Mouse (Mus musculus) liver, embryonic 14.5 days (tissue): ENCODE measurements at regions not wholly inside any gene's neighbourhood (a gene's known extent, or its start where the extent isn't known, plus 50 kb on each side); places are given as distances from the start of the nearest gene placed in this dataset.

Source experiments
- ATAC-seq: fragments of 200-750 bp; cut with Nextera tagmentation; 2 replicates; pipeline ENCODE4 v1.8.0; 2017; ENCODE audit warnings: moderate number of reproducible peaks, mild to moderate bottlenecking, moderate library complexity; ENCODE audit not compliant: insufficient read depth
- DNase-seq, 3 experiments: peaks; one replicate each; pipeline ENCODE4 v3.0.0-alpha.2; 2012 to 2013; ENCODE audit warnings: low read depth in 3 of 3, low spot score in 3 of 3
- H3K27ac ChIP-seq: fragments of 300-500 bp; sonication (generic); 2 replicates; pipeline ENCODE4 v1.5.1; 2014; ENCODE audit warnings: moderate library complexity, mild to moderate bottlenecking, control low read depth, inconsistent platforms
- H3K27me3 ChIP-seq: fragments of 300-500 bp; sonication (generic); 2 replicates; pipeline ENCODE4 v1.6.1; 2014; ENCODE audit warnings: mild to moderate bottlenecking, low read length, moderate library complexity; ENCODE audit not compliant: control insufficient read depth, insufficient read depth
- H3K36me3 ChIP-seq: fragments of 300-500 bp; sonication (generic); replicated peaks from 2 replicates; pipeline ENCODE4 v1.6.1; 2014; ENCODE audit warnings: low read depth; ENCODE audit not compliant: control insufficient read depth, insufficient read depth
- H3K4me1 ChIP-seq, 2 experiments: fragments of 200-500 bp in 1 of 2; fragments of 300-500 bp in 1 of 2; sonication (generic) in 1 of 2; replicated peaks; 2 replicates each; pipeline ENCODE4 v1.6.1; 2012 to 2014; ENCODE audit warnings: antibody characterized with exemption in 1 of 2, inconsistent platforms in 1 of 2, low read length in 1 of 2; ENCODE audit not compliant: control insufficient read depth in 2 of 2, insufficient read depth in 2 of 2
- H3K4me2 ChIP-seq: fragments of 300-500 bp; sonication (generic); 2 replicates; pipeline ENCODE4 v1.6.1; 2014; ENCODE audit warnings: low read depth, mild to moderate bottlenecking, control low read depth, moderate library complexity
- H3K4me3 ChIP-seq, 2 experiments: fragments of 200-500 bp in 1 of 2; fragments of 300-500 bp in 1 of 2; sonication (generic) in 1 of 2; 2 replicates each; pipeline ENCODE4 v1.5.1; 2012 to 2014; ENCODE audit warnings: low read depth in 2 of 2, low read length in 2 of 2, mild to moderate bottlenecking in 2 of 2, control low read depth in 1 of 2, inconsistent platforms in 1 of 2, moderate library complexity in 1 of 2; ENCODE audit not compliant: insufficient read depth in 1 of 2
- H3K9ac ChIP-seq: fragments of 300-500 bp; sonication (generic); replicated peaks from 2 replicates; pipeline ENCODE4 v1.6.1; 2014; ENCODE audit warnings: mild to moderate bottlenecking, control low read depth, moderate library complexity
- H3K9me3 ChIP-seq: fragments of 300-500 bp; sonication (generic); 2 replicates; pipeline ENCODE4 v1.6.1; 2016; ENCODE audit warnings: low read length, mixed read lengths; ENCODE audit not compliant: control insufficient read depth
- CTCF ChIP-seq: IDR thresholded peaks from 2 replicates; pipeline ENCODE4 v1.5.1; 2016; ENCODE audit warnings: antibody characterized with exemption, low read depth, control low read depth
- EP300 ChIP-seq: IDR thresholded peaks from 2 replicates; pipeline ENCODE4 v1.6.1; 2016; ENCODE audit warnings: antibody characterized with exemption, low read depth
- WGBS: fragments of 180-500 bp; shearing (Covaris S2); extraction: QIAGEN DNeasy Blood & Tissue Kit; methylation state at CpG from one replicate; pipeline ENCODE4 v1.1.7; 2014; ENCODE audit not compliant: insufficient replicate concordance; 5-methylcytosine and 5-hydroxymethylcytosine counted together

GRCm38 (mm10) chr12:109968303-109968702, 310.6 kb upstream of the Dio3 start:
- no peak for ATAC-seq

DNA sequence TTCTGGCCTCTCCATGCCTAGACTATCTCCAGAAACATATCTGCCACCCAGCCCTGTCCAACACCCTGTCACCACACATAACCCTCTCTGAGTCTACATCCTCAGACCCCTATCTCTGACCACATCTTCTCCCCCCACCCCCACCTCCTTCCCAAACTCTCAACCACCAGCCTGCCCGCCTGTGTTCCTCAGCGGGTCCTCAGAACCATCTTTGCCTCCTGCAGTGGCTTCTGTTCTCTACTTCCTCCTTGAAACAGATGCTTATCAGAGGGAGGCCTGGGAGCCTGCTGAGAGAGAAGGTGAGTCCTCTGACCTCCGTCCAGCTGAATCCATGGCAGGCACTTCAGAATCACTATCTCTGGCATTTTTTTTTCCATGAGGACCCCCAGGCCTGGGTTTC, 307.4 kb upstream of the Dio3 start:
- Histone ChIP-seq H3K27me3 (no peaks in the 10 kb centered on the region), H3K4me2 (no peak overlapping the region), H3K4me3 (no peak overlapping the region), H3K27ac (no peak overlapping the region), H3K9ac (no peak overlapping the region), H3K9me3 (no peaks in the 10 kb centered on the region), H3K4me1 (peaks cover 0 to 2% of the 10 kb centered on the region in 2 experiments; a peak in 1 of 4 replicates), H3K36me3 (no peaks in the 10 kb centered on the region)
- no peak for TF ChIP-seq CTCF
- TF ChIP-seq EP300: no peak
- DNase-seq: no peak
- ATAC-seq: no peak; the same call in 1 of the 2 replicates
- WGBS: 17% methylated on average over 3 of the region's 3 CpGs

More at GRCm38 (mm10) chr12:109968303-109968702, 310.6 kb upstream of the Dio3 start:
- Histone ChIP-seq H3K36me3 (no peaks in the 10 kb centered on the region), H3K9ac (no peak overlapping the region), H3K4me2 (no peak overlapping the region), H3K9me3 (no peaks in the 10 kb centered on the region), H3K4me1 (peaks cover 0 to 2% of the 10 kb centered on the region in 2 experiments; a peak in 1 of 4 replicates), H3K27me3 (no peaks in the 10 kb centered on the region), H3K27ac (no peak overlapping the region), H3K4me3 (no peak overlapping the region)
- 71% methylated on average over 7 of the region's 7 CpGs for WGBS
- TF ChIP-seq CTCF: no peak
- no peak for TF ChIP-seq EP300
- DNase-seq: no peak

GRCm38 (mm10) chr12:109972366-109973015, 306.4 kb upstream of the Dio3 start:
- Histone ChIP-seq H3K27me3 (no peaks in the 10 kb centered on the region), H3K36me3 (no peaks in the 10 kb centered on the region), H3K4me1 (peaks cover 0 to 2% of the 10 kb centered on the region in 2 experiments; a peak in 1 of 4 replicates), H3K9ac (no peak overlapping the region), H3K27ac (no peak overlapping the region), H3K4me3 (no peak overlapping the region), H3K9me3 (no peaks in the 10 kb centered on the region), H3K4me2 (no peak overlapping the region)
- DNase-seq (no peak), ATAC-seq (no peak)
- WGBS: 25% methylated on average over 5 of the region's 5 CpGs
- TF ChIP-seq EP300 (no peak), CTCF (no peak)

GRCm38 (mm10) chr12:109973598-109973997, 305.3 kb upstream of the Dio3 start:
- Histone ChIP-seq H3K4me2 (no peak overlapping the region), H3K4me1 (peaks cover 0 to 2% of the 10 kb centered on the region in 2 experiments; a peak in 1 of 4 replicates), H3K9ac (no peak overlapping the region), H3K9me3 (no peaks in the 10 kb centered on the region), H3K27ac (no peak overlapping the region), H3K4me3 (no peak overlapping the region), H3K36me3 (no peaks in the 10 kb centered on the region), H3K27me3 (no peaks in the 10 kb centered on the region)
- no peak for DNase-seq
- TF ChIP-seq CTCF: no peak
- TF ChIP-seq EP300: no peak
- 62% methylated on average over 4 of the region's 4 CpGs for WGBS
- no peak for ATAC-seq

DNA sequence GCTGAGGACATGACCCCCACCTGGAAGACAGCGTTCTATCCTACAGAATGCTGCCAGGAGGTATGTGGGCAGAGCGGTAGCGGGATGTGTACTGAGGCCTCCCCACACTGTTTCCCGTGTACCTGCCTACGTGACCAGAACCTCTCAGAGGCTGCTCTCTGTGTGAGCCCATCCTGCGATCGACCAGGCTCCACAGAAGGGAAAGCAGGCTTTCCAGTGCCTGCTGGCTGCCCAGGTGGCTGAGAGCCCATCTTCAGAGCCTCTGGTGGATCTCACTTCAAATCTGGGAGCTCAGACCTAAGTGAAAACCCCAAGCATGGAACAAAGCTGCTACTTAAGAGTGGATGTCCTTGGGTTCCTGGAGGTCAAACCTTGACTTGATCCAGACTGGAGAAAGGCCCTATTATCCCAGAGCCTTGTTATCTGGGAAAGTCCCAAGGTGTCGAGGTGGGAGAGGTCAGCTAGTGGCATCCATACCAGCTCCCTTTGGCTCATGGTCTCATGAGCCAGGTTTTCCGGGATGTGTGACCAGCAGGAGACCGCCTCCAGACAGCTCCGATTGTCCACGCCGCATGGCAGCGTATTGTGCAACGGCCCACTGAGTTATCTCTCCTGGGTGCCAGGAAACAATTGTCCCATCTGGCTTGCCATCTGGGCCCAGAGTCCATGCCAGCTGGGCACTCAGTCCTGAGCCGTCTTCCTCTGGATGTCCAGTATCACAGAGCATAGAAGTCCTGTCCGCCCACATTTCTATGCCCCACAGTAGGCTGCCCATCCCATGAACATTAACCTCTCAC, 303.5 kb upstream of the Dio3 start:
- DNase-seq (no peak), ATAC-seq (no peak)
- no peak overlapping the region for H3K4me3 ChIP-seq
- WGBS: 70% methylated on average over 17 of the region's 17 CpGs
- H3K9ac ChIP-seq: no peak overlapping the region
- peaks cover 0 to 2% of the 10 kb centered on the region in 2 experiments; a peak in 1 of 4 replicates for H3K4me1 ChIP-seq
- H3K27ac ChIP-seq: no peak overlapping the region
- no peak overlapping the region for H3K4me2 ChIP-seq
- TF ChIP-seq CTCF: no peak
- no peak for TF ChIP-seq EP300
- no peaks in the 10 kb centered on the region for H3K9me3 ChIP-seq
- no peaks in the 10 kb centered on the region for H3K36me3 ChIP-seq
- H3K27me3 ChIP-seq: no peaks in the 10 kb centered on the region
